Mouse (Mus musculus) stomach, embryonic 15.5 days (tissue): ENCODE results near the gene Ksr2. TPM values are rescaled to one million over a fixed set of nuclear protein-coding genes. Genes with fewer than 3 reads are reported as not detected.

Experiments used
- ATAC-seq: fragments of 200-750 bp; cut with Nextera tagmentation; 2 replicates; pipeline ENCODE4 v1.8.0; 2017; ENCODE audit warnings: low read depth, moderate number of reproducible peaks, moderate TSS enrichment; ENCODE audit not compliant: insufficient read depth, low FRiP score
- H3K27ac ChIP-seq: fragments of 300-500 bp; sonication (generic); 2 replicates; pipeline ENCODE4 v1.5.1; 2015; ENCODE audit warnings: mild to moderate bottlenecking, inconsistent platforms
- H3K27me3 ChIP-seq: fragments of 300-500 bp; sonication (generic); replicated peaks from 2 replicates; pipeline ENCODE4 v1.6.1; 2015; ENCODE audit warnings: inconsistent platforms
- H3K36me3 ChIP-seq: fragments of 300-500 bp; sonication (generic); 2 replicates; pipeline ENCODE4 v1.6.1; 2015; ENCODE audit warnings: inconsistent platforms
- H3K4me1 ChIP-seq: fragments of 300-500 bp; sonication (generic); 2 replicates; pipeline ENCODE4 v1.6.1; 2015; ENCODE audit warnings: inconsistent platforms
- H3K4me2 ChIP-seq: fragments of 300-500 bp; sonication (generic); 2 replicates; pipeline ENCODE4 v1.6.1; 2015; ENCODE audit warnings: mild to moderate bottlenecking, inconsistent platforms
- H3K4me3 ChIP-seq: fragments of 300-500 bp; sonication (generic); replicated peaks from 2 replicates; pipeline ENCODE4 v1.5.1; 2015; ENCODE audit warnings: inconsistent platforms
- H3K9ac ChIP-seq: fragments of 300-500 bp; sonication (generic); 2 replicates; pipeline ENCODE4 v1.6.1; 2015; ENCODE audit warnings: inconsistent platforms
- H3K9me3 ChIP-seq: fragments of 300-500 bp; sonication (generic); 2 replicates; pipeline ENCODE4 v1.6.1; 2016; ENCODE audit warnings: inconsistent platforms
- WGBS: fragments of 180-500 bp; shearing (Covaris S2); methylation state at CpG from one replicate; pipeline ENCODE4 v1.1.7; 2015; 5-methylcytosine and 5-hydroxymethylcytosine counted together
- polyA plus RNA-seq: library from polyadenylated mRNA; unstranded; fragments of >200 nt; fragmentation: Nextera tagmentation; extraction: Ambion mirVana; gene quantifications from 2 replicates; pipeline ENCODE4 v1.2.1, GENCODE M21; 2015

The Ksr2 gene
- polyA plus RNA-seq, 1 experiment from 2014 or later, result 0.44 TPM

DNA sequence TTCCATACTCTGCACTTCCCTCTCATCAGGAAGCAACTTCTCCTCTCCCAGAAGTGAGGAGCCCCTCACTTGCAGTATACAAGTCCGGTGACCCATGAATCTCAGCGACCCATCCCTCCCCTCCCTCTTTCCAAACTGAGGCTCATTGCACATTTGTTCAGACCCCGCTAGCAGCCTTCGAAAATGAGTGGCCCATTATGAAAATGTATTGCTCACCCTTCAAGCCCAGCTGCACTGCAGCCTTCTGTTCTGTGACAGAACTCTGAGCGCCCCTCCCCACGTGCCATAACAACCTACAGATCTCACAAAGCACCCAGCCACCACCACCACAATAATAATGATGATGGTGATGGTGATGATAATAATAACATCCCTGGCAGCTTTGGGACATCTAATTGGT is 295.5 kb downstream of the Ksr2 start:
- WGBS, result 78% methylated on average over 6 of the region's 6 CpGs
- no peaks in the 10 kb centered on the region for H3K9me3 ChIP-seq
- no peaks in the 10 kb centered on the region for H3K27me3 ChIP-seq
- ATAC-seq, result no peak
- no peaks in the 10 kb centered on the region for H3K4me1 ChIP-seq
- H3K4me3 ChIP-seq, result no peak overlapping the region
- H3K4me2 ChIP-seq, result no peak overlapping the region
- H3K36me3 ChIP-seq, result no peaks in the 10 kb centered on the region
- no peak overlapping the region for H3K27ac ChIP-seq
- H3K9ac ChIP-seq, result no peak overlapping the region

DNA sequence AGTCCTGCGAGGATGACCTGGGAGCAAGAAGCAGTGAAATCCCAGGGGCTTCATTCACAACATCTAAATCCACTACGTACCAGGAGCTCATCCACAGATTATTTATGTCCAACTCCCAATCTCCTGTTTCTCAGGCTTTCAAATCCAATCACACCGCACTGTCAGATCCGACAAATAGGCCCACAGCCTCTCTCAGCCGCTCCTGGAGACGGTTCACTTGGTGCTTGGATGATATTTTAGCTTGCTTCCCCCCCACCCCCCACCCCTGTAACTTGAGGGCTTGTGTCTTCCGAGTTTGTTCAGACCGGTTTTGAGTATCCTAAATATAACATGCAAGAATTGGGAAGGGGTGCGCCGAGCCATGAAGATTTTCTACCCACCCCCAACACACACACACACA is 297.8 kb downstream of the Ksr2 start:
- WGBS, result 73% methylated on average over 10 of the region's 10 CpGs
- ATAC-seq, result no peak
- H3K27ac ChIP-seq, result no peak overlapping the region
- H3K27me3 ChIP-seq, result no peaks in the 10 kb centered on the region
- H3K9ac ChIP-seq, result no peak overlapping the region
- H3K4me1 ChIP-seq, result no peaks in the 10 kb centered on the region
- H3K9me3 ChIP-seq, result no peaks in the 10 kb centered on the region
- no peak overlapping the region for H3K4me2 ChIP-seq
- H3K36me3 ChIP-seq, result no peaks in the 10 kb centered on the region
- no peak overlapping the region for H3K4me3 ChIP-seq

GRCm38 (mm10) chr5:117712207-117712606 is 298.4 kb downstream of the Ksr2 start:
- Histone ChIP-seq H3K9ac (no peak overlapping the region), H3K9me3 (no peaks in the 10 kb centered on the region), H3K4me2 (no peak overlapping the region), H3K27ac (no peak overlapping the region), H3K36me3 (no peaks in the 10 kb centered on the region), H3K27me3 (no peaks in the 10 kb centered on the region), H3K4me1 (no peaks in the 10 kb centered on the region), H3K4me3 (no peak overlapping the region)
- WGBS, result 54% methylated on average over 12 of the region's 12 CpGs
- no peak for ATAC-seq

- H3K4me3 ChIP-seq, result no peak overlapping the region
- 85% methylated on average over 9 of the region's 9 CpGs for WGBS
- H3K9me3 ChIP-seq, result no peaks in the 10 kb centered on the region
- H3K4me2 ChIP-seq, result no peak overlapping the region
- no peaks in the 10 kb centered on the region for H3K36me3 ChIP-seq
- no peak overlapping the region for H3K9ac ChIP-seq
- H3K27me3 ChIP-seq, result no peaks in the 10 kb centered on the region
- H3K27ac ChIP-seq, result no peak overlapping the region
- ATAC-seq, result no peak
- no peaks in the 10 kb centered on the region for H3K4me1 ChIP-seq
Measured at GRCm38 (mm10) chr5:117717120-117717519, 303.3 kb downstream of the Ksr2 start.

DNA sequence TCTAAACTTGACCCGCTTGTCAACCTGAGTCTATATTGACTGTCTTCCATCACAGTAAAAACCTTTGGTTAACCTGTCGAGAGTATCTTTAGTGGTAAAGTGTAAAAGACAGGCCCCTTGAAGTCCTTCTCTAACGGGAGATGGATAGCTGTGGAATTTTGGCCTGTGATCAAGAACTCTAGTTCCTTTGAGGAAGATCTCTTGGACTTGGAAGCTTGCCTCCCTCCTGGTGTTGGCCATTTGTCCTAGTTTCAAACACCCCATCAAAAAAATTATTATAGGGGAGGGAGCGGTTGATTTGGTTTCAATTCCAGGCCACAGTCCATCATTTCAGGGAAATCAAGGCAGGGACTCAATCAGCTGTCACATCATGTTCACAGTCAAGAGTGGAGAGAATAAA is 309.5 kb downstream of the Ksr2 start:
- H3K9me3 ChIP-seq, result no peaks in the 10 kb centered on the region
- no peaks in the 10 kb centered on the region for H3K36me3 ChIP-seq
- no peak for ATAC-seq
- no peaks in the 10 kb centered on the region for H3K27me3 ChIP-seq
- no peak overlapping the region for H3K27ac ChIP-seq
- 70% methylated on average over 4 of the region's 4 CpGs for WGBS
- no peak overlapping the region for H3K4me3 ChIP-seq
- no peak overlapping the region for H3K4me2 ChIP-seq
- H3K9ac ChIP-seq, result no peak overlapping the region
- H3K4me1 ChIP-seq, result no peaks in the 10 kb centered on the region

- no peak overlapping the region for H3K4me2 ChIP-seq
- H3K27ac ChIP-seq, result no peak overlapping the region
- no peak for ATAC-seq
- no peaks in the 10 kb centered on the region for H3K4me1 ChIP-seq
- WGBS, result 35% methylated on average over 6 of the region's 6 CpGs
- no peaks in the 10 kb centered on the region for H3K27me3 ChIP-seq
- H3K9ac ChIP-seq, result no peak overlapping the region
- no peaks in the 10 kb centered on the region for H3K9me3 ChIP-seq
- no peak overlapping the region for H3K4me3 ChIP-seq
- no peaks in the 10 kb centered on the region for H3K36me3 ChIP-seq
Measured at GRCm38 (mm10) chr5:117726548-117726947, 312.7 kb downstream of the Ksr2 start.

GRCm38 (mm10) chr5:117727138-117727537 is 313.3 kb downstream of the Ksr2 start:
- Histone ChIP-seq H3K27ac (no peak overlapping the region), H3K4me2 (no peak overlapping the region), H3K9ac (no peak overlapping the region), H3K27me3 (no peaks in the 10 kb centered on the region), H3K4me3 (no peak overlapping the region), H3K36me3 (no peaks in the 10 kb centered on the region), H3K4me1 (no peaks in the 10 kb centered on the region), H3K9me3 (no peaks in the 10 kb centered on the region)
- WGBS, result 37% methylated on average over 7 of the region's 7 CpGs
- no peak for ATAC-seq

GRCm38 (mm10) chr5:117731311-117731710 is 317.5 kb downstream of the Ksr2 start:
- Histone ChIP-seq H3K36me3 (no peaks in the 10 kb centered on the region), H3K27ac (no peak overlapping the region), H3K9me3 (no peaks in the 10 kb centered on the region), H3K4me3 (no peak overlapping the region), H3K4me1 (0 out of 2 replicates have a peak, but pooled peaks cover 3% of the 10 kb centered on the region), H3K4me2 (no peak overlapping the region), H3K27me3 (no peaks in the 10 kb centered on the region), H3K9ac (no peak overlapping the region)
- 71% methylated on average over 6 of the region's 6 CpGs for WGBS
- no peak for ATAC-seq

DNA sequence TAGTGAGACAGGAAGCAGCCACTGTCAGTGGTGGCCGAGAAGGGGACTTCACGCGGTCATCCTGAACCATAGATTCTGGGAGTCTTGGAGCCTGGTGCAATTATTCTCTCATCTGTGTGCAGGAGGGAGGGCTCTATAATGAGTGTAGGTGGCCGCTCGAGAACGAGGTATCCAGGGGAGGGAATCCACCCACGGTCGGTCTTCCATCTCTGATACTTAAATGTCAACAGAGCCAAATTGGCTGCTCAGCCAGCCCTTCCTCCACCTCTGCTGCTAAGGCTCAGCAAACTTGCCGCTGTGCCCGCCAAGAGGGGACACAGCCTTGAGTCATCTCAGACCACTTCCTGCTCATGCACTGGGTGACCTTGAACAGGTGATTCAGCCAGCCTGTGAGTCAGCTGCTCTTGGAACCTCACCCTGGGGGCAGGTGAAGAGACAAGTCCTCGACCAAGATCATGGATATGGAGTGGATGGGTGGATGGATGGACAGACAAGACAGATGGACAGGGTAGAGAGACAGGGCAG is 330.9 kb downstream of the Ksr2 start:
- H3K36me3 ChIP-seq, result no peaks in the 10 kb centered on the region
- WGBS, result 67% methylated on average over 11 of the region's 11 CpGs
- ATAC-seq, result no peak
- H3K4me1 ChIP-seq, result no peaks in the 10 kb centered on the region
- H3K27me3 ChIP-seq, result no peaks in the 10 kb centered on the region
- no peak overlapping the region for H3K4me3 ChIP-seq
- H3K9me3 ChIP-seq, result no peaks in the 10 kb centered on the region
- no peak overlapping the region for H3K9ac ChIP-seq
- H3K27ac ChIP-seq, result no peak overlapping the region
- H3K4me2 ChIP-seq, result no peak overlapping the region

GRCm38 (mm10) chr5:117749353-117749752 is 335.6 kb downstream of the Ksr2 start:
- no peak for ATAC-seq
- H3K36me3 ChIP-seq, result no peaks in the 10 kb centered on the region
- H3K27me3 ChIP-seq, result no peaks in the 10 kb centered on the region
- WGBS, result 40% methylated on average over 5 of the region's 5 CpGs
- no peak overlapping the region for H3K4me2 ChIP-seq
- H3K27ac ChIP-seq, result no peak overlapping the region
- H3K4me3 ChIP-seq, result no peak overlapping the region
- H3K9ac ChIP-seq, result no peak overlapping the region
- H3K4me1 ChIP-seq, result no peaks in the 10 kb centered on the region
- H3K9me3 ChIP-seq, result no peaks in the 10 kb centered on the region

DNA sequence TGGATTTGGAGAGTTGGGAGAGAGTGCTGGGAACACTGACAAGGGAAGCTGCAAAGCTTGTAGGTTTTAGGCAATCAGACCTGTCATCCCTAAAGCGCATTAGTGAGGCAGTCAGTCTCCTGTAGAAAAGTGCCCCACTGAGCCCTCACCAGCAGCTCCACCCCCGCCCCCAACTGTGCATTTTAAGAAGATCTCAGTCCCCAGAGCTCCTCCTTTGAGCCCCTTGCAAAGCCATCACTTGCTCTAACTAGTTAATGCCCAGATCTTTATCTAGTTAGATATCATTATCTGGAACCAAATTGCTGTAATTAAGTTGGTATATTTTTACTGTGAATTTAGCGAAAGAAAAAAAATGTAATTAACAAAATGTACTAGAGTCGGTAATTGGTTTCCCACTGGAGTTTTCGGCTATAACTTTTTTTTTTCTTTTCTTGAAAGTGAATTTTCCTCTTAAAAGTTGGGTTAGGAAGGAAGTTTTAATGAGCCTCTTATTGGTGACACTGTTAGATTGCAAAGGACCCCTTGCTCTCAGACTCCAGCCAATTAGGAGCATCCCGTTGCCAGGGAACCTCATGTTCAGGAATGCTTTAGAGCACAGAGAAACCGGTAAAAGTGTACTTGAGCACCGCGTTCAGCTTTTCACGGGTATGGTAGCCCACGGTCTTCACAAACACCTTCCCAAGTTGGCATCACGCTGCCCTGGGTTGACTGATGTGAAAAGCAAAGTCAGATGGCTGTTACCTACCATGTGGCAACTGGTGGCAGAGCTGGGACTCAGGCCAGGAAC is 344.1 kb downstream of the Ksr2 start:
- H3K27ac ChIP-seq, result no peak overlapping the region
- no peak overlapping the region for H3K4me2 ChIP-seq
- no peaks in the 10 kb centered on the region for H3K4me1 ChIP-seq
- no peak overlapping the region for H3K4me3 ChIP-seq
- WGBS, result 51% methylated on average over 12 of the region's 12 CpGs
- H3K9me3 ChIP-seq, result no peaks in the 10 kb centered on the region
- no peaks in the 10 kb centered on the region for H3K27me3 ChIP-seq
- no peaks in the 10 kb centered on the region for H3K36me3 ChIP-seq
- no peak overlapping the region for H3K9ac ChIP-seq
- ATAC-seq, result no peak

DNA sequence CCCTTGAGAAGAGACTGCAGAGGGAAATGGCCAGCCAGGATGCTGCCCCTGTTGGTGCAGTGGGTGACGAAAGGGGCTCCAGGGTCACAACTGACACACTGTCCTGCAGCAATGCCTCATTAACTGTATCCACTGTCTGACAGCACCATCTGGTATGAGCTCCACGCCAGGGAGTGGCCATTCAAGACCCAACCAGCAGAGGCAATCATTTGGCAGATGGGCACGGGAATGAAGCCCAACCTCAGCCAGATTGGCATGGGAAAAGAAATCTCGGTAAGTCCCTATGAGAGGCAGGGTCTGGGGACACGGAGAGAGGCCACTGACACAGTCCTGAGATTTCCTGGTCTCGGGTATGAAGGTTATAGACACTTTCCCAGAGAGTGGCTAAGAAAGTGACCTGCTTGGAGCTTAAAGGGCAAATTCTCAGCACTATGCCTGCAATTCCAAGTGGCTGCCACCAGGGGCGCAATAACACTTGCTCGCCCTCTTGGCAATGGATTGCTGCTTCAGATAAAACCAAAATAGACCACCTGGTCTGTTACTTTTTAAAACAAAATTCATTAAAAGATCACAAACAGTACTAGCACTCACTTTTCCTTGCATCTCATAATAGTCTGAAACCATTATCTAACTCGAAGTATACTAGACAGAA is 347.5 kb downstream of the Ksr2 start:
- Histone ChIP-seq H3K9ac (no peak overlapping the region), H3K4me1 (no peaks in the 10 kb centered on the region), H3K27me3 (no peaks in the 10 kb centered on the region), H3K4me2 (no peak overlapping the region), H3K9me3 (no peaks in the 10 kb centered on the region), H3K36me3 (no peaks in the 10 kb centered on the region), H3K4me3 (no peak overlapping the region), H3K27ac (no peak overlapping the region)
- WGBS, result 75% methylated on average over 9 of the region's 9 CpGs
- ATAC-seq, result no peak
